Mouse (Mus musculus) layer of hippocampus, adult 18-20 months (tissue): Measurements from ENCODE around the gene Gab1. TPM values are rescaled to one million over a fixed set of nuclear protein-coding genes. Genes with fewer than 3 reads are reported as not detected.

Source experiments
- DNase-seq, 2 experiments: peaks; one replicate each; pipeline ENCODE4 v3.0.0; 2022; ENCODE audit warnings: low spot score in 2 of 2
- total RNA-seq, 2 experiments: library from RNA; stranded (reverse); gene quantifications; 2 replicates each; pipeline ENCODE4 v1.2.3; 2021

Gene Gab1
- total RNA-seq, 2 experiments from 2014 or later = 17.2 to 21.1 TPM

GRCm38 (mm10) chr8:80847912-80848311 lies 32.4 kb downstream of the Gab1 start:
- DNase-seq = no peak

GRCm38 (mm10) chr8:80845284-80845683 lies 35.0 kb downstream of the Gab1 start:
- no peak for DNase-seq

- no peak for DNase-seq
These were observed 36.4 kb downstream of the Gab1 start for GRCm38 (mm10) chr8:80843744-80844434.

- DNase-seq = no peak
These were observed 37.8 kb downstream of the Gab1 start for GRCm38 (mm10) chr8:80842514-80842913.

- DNase-seq = no peak
These were observed 40.2 kb downstream of the Gab1 start for GRCm38 (mm10) chr8:80840090-80840489.

- no peak for DNase-seq
These were observed 42.1 kb downstream of the Gab1 start for GRCm38 (mm10) chr8:80838199-80838598.

- no peak for DNase-seq
These were observed 44.9 kb downstream of the Gab1 start for GRCm38 (mm10) chr8:80835401-80835800.

- no peak for DNase-seq
These were observed 45.9 kb downstream of the Gab1 start for GRCm38 (mm10) chr8:80834443-80834842.

GRCm38 (mm10) chr8:80832534-80832933 lies 47.8 kb downstream of the Gab1 start:
- no peak for DNase-seq

GRCm38 (mm10) chr8:80831876-80832524 lies 48.3 kb downstream of the Gab1 start:
- DNase-seq = no peak

- DNase-seq = no peak
These were observed 49.4 kb downstream of the Gab1 start for GRCm38 (mm10) chr8:80830724-80831566.

- no peak for DNase-seq
These were observed 50.2 kb downstream of the Gab1 start for GRCm38 (mm10) chr8:80830141-80830540.

GRCm38 (mm10) chr8:80826996-80827395 lies 53.3 kb downstream of the Gab1 start:
- DNase-seq = no peak

GRCm38 (mm10) chr8:80825136-80825535 lies 55.2 kb downstream of the Gab1 start:
- DNase-seq = no peak

GRCm38 (mm10) chr8:80824426-80824825 lies 55.9 kb downstream of the Gab1 start:
- DNase-seq = no peak

GRCm38 (mm10) chr8:80823250-80823649 lies 57.1 kb downstream of the Gab1 start:
- DNase-seq = no peak

- DNase-seq = no peak
These were observed 58.7 kb downstream of the Gab1 start for GRCm38 (mm10) chr8:80821367-80822225.

GRCm38 (mm10) chr8:80818978-80819377 lies 61.3 kb downstream of the Gab1 start:
- DNase-seq = no peak

GRCm38 (mm10) chr8:80817065-80817464 lies 63.3 kb downstream of the Gab1 start:
- no peak for DNase-seq

GRCm38 (mm10) chr8:80815179-80815578 lies 65.1 kb downstream of the Gab1 start:
- no peak for DNase-seq
